Mouse (Mus musculus): ENCODE data around the gene Hemk1. TPM values are rescaled to one million over a fixed set of nuclear protein-coding genes. Genes with fewer than 3 reads are reported as not detected.

Gene Hemk1
- 10 to 100 TPM in 24 of 26 experiments, 1 to 10 TPM in 2; 6.0 to 65.1 (median 40.9) TPM for total RNA-seq (2018; cell fraction: chromatin; rRNA removed)
- total RNA-seq (2018; cell fraction: cytosol; rRNA removed) = 1 to 10 TPM; 2.9 to 8.1 (median 4.8) TPM
- 10 to 100 TPM in 25 of 26 experiments, 1 to 10 TPM in 1; 6.5 to 52.6 (median 27.1) TPM for total RNA-seq (2018; cell fraction: nucleus; rRNA removed)
- polyA plus RNA-seq (2018) = 2.6 to 5.5 TPM (median 5.2 TPM) in 3 replicates

- Histone ChIP-seq H3K27ac (peak within 1 kb of the TSS; percentile 38), H3K4me3 (ENCODE audit: inconsistent target) (peak within 1 kb of the TSS; percentile 75)
- 5% methylated on average over 29 of the region's 30 CpGs for WGBS (ENCODE audit: missing documents)
Observed at GRCm38 (mm10) chr9:107338172-107338883, at the start of gene Hemk1. Gene Hemk1 (minus strand): TSS chr9:107338350.

GRCm38 (mm10) chr9:107387708-107388107 is 49.6 kb upstream of the Hemk1 start:
- H3K4me3 ChIP-seq (ENCODE audit: inconsistent target) = no peak overlapping the region
- no peaks in the 10 kb centered on the region for H3K36me3 ChIP-seq (ENCODE audit: inconsistent target)
- no peak overlapping the region for H3K27ac ChIP-seq
- WGBS (ENCODE audit: missing documents) = 94% methylated on average over 3 of the region's 3 CpGs
- H3K79me2 ChIP-seq (ENCODE audit: inconsistent target) = no peaks in the 10 kb centered on the region

More at GRCm38 (mm10) chr9:107338172-107338883, at the start of gene Hemk1:
- Histone ChIP-seq H3K79me2 (ENCODE audit: inconsistent target) (no peaks in the 10 kb centered on the region), H3K36me3 (ENCODE audit: inconsistent target) (no peaks in the 10 kb centered on the region)

- H3K27ac ChIP-seq = no peak overlapping the region
- WGBS (ENCODE audit: missing documents) = 67% methylated on average over 3 of the region's 3 CpGs
- H3K4me3 ChIP-seq (ENCODE audit: inconsistent target) = no peak overlapping the region
- H3K36me3 ChIP-seq (ENCODE audit: inconsistent target) = no peaks in the 10 kb centered on the region
- H3K79me2 ChIP-seq (ENCODE audit: inconsistent target) = no peaks in the 10 kb centered on the region
Observed at GRCm38 (mm10) chr9:107386722-107387121, 48.6 kb upstream of the Hemk1 start.

- no peaks in the 10 kb centered on the region for H3K36me3 ChIP-seq (ENCODE audit: inconsistent target)
- H3K27ac ChIP-seq = no peak overlapping the region
- WGBS (ENCODE audit: missing documents) = 30% methylated on average over 3 of the region's 3 CpGs
- H3K4me3 ChIP-seq (ENCODE audit: inconsistent target) = no peak overlapping the region
- H3K79me2 ChIP-seq (ENCODE audit: inconsistent target) = no peaks in the 10 kb centered on the region
Observed at GRCm38 (mm10) chr9:107384396-107384795, 46.2 kb upstream of the Hemk1 start.

GRCm38 (mm10) chr9:107381723-107382122 is 43.6 kb upstream of the Hemk1 start:
- WGBS (ENCODE audit: missing documents) = 27% methylated on average over 8 of the region's 8 CpGs
- Histone ChIP-seq H3K27ac (no peak overlapping the region), H3K4me3 (ENCODE audit: inconsistent target) (no peak overlapping the region), H3K79me2 (ENCODE audit: inconsistent target) (no peaks in the 10 kb centered on the region), H3K36me3 (ENCODE audit: inconsistent target) (no peaks in the 10 kb centered on the region)

GRCm38 (mm10) chr9:107377961-107378512 is 39.9 kb upstream of the Hemk1 start:
- 2% methylated on average over 35 of the region's 35 CpGs for whole genome bisulfite sequencing (ENCODE audit: missing documents)
- no peak overlapping the region for H3K4me3 ChIP-seq (ENCODE audit: inconsistent target)
- H3K36me3 ChIP-seq (ENCODE audit: inconsistent target) = no peaks in the 10 kb centered on the region
- H3K79me2 ChIP-seq (ENCODE audit: inconsistent target) = no peaks in the 10 kb centered on the region
- no peak overlapping the region for H3K27ac ChIP-seq

GRCm38 (mm10) chr9:107375451-107375850 is 37.3 kb upstream of the Hemk1 start:
- Histone ChIP-seq H3K4me3 (ENCODE audit: inconsistent target) (no peak overlapping the region), H3K27ac (no peak overlapping the region), H3K79me2 (ENCODE audit: inconsistent target) (no peaks in the 10 kb centered on the region), H3K36me3 (ENCODE audit: inconsistent target) (no peaks in the 10 kb centered on the region)
- 61% methylated on average over 5 of the region's 5 CpGs for WGBS (ENCODE audit: missing documents)

GRCm38 (mm10) chr9:107374623-107375022 is 36.5 kb upstream of the Hemk1 start:
- WGBS (ENCODE audit: missing documents) = 43% methylated on average over 8 of the region's 8 CpGs
- no peaks in the 10 kb centered on the region for H3K79me2 ChIP-seq (ENCODE audit: inconsistent target)
- H3K4me3 ChIP-seq (ENCODE audit: inconsistent target) = no peak overlapping the region
- H3K36me3 ChIP-seq (ENCODE audit: inconsistent target) = no peaks in the 10 kb centered on the region
- no peak overlapping the region for H3K27ac ChIP-seq

- 12% methylated on average over 4 of the region's 4 CpGs for WGBS (ENCODE audit: missing documents)
- Histone ChIP-seq H3K27ac (no peak overlapping the region), H3K79me2 (ENCODE audit: inconsistent target) (no peaks in the 10 kb centered on the region), H3K4me3 (ENCODE audit: inconsistent target) (no peak overlapping the region), H3K36me3 (ENCODE audit: inconsistent target) (no peaks in the 10 kb centered on the region)
Observed at GRCm38 (mm10) chr9:107372441-107372840, 34.3 kb upstream of the Hemk1 start.

- no peaks in the 10 kb centered on the region for H3K79me2 ChIP-seq (ENCODE audit: inconsistent target)
- no peak overlapping the region for H3K27ac ChIP-seq
- H3K36me3 ChIP-seq (ENCODE audit: inconsistent target) = no peaks in the 10 kb centered on the region
- WGBS (ENCODE audit: missing documents) = 21% methylated on average over 3 of the region's 4 CpGs
- H3K4me3 ChIP-seq (ENCODE audit: inconsistent target) = no peak overlapping the region
Observed at GRCm38 (mm10) chr9:107370106-107370463, 31.9 kb upstream of the Hemk1 start.

- WGBS (ENCODE audit: missing documents) = 43% methylated on average over 10 of the region's 10 CpGs
- Histone ChIP-seq H3K27ac (no peak overlapping the region), H3K4me3 (ENCODE audit: inconsistent target) (no peak overlapping the region)
Observed at GRCm38 (mm10) chr9:107369270-107370105, 31.3 kb upstream of the Hemk1 start.

GRCm38 (mm10) chr9:107368302-107368701 is 30.2 kb upstream of the Hemk1 start:
- no peaks in the 10 kb centered on the region for H3K79me2 ChIP-seq (ENCODE audit: inconsistent target)
- H3K36me3 ChIP-seq (ENCODE audit: inconsistent target) = no peaks in the 10 kb centered on the region
- H3K27ac ChIP-seq = no peak overlapping the region
- 100% methylated on average over 1 of the region's 1 CpGs for WGBS (ENCODE audit: missing documents)
- no peak overlapping the region for H3K4me3 ChIP-seq (ENCODE audit: inconsistent target)

More at GRCm38 (mm10) chr9:107369270-107370105, 31.3 kb upstream of the Hemk1 start:
- H3K36me3 ChIP-seq (ENCODE audit: inconsistent target) = no peaks in the 10 kb centered on the region
- no peaks in the 10 kb centered on the region for H3K79me2 ChIP-seq (ENCODE audit: inconsistent target)

- Histone ChIP-seq H3K4me3 (ENCODE audit: inconsistent target) (no peak overlapping the region), H3K79me2 (ENCODE audit: inconsistent target) (no peaks in the 10 kb centered on the region), H3K27ac (no peak overlapping the region), H3K36me3 (ENCODE audit: inconsistent target) (no peaks in the 10 kb centered on the region)
- WGBS (ENCODE audit: missing documents) = 17% methylated on average over 2 of the region's 3 CpGs
Observed at GRCm38 (mm10) chr9:107366644-107367043, 28.5 kb upstream of the Hemk1 start.

GRCm38 (mm10) chr9:107360989-107361388 is 22.8 kb upstream of the Hemk1 start:
- H3K79me2 ChIP-seq (ENCODE audit: inconsistent target) = no peaks in the 10 kb centered on the region

More at GRCm38 (mm10) chr9:107360989-107361388, 22.8 kb upstream of the Hemk1 start:
- 52% methylated on average over 3 of the region's 3 CpGs for WGBS (ENCODE audit: missing documents)
- no peak overlapping the region for H3K27ac ChIP-seq
- H3K4me3 ChIP-seq (ENCODE audit: inconsistent target) = no peak overlapping the region
- H3K36me3 ChIP-seq (ENCODE audit: inconsistent target) = no peaks in the 10 kb centered on the region

All from macrophage (primary cell).